Mouse (Mus musculus): ENCODE data around the gene Smarcad1.

DNA sequence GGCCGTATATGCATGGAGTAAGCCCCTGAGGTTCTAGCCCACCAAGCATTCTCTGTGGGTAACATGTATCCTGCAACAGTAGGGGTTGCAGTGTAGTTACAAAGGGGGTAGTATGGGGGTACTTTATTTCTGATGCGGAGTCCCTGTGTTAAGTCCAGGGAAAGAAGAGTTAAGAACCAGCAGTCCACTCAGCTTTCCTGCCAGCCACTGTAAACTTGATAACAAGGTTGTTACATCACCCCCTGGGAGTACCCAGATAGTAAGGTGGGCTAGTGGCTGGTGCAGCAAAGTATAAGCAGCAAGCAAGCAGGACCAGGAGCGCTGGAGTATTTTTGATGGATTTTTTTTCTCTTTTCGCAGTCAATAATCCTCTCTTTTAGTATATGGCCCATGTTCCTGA, 17.3 kb upstream of the Smarcad1 start:
- TF ChIP-seq POLR2A (IDR thresholded peaks at IDR 0.05; ENCODE audit: low read depth, low read length) (no peak), CTCF (IDR thresholded peaks at IDR 0.05; ENCODE audit: extremely low read depth, insufficient read length, insufficient replicate concordance, low read depth, low read length) (no peak)

All from small intestine, adult 2 months (tissue).